Mouse (Mus musculus) E14TG2a.4 (cell line): Measurements from ENCODE around the gene Eng.

Experiments
- H3K27me3 ChIP-seq: 2 replicates; pipeline ENCODE4 v1.6.1; 2014; ENCODE audit warnings: low read length, control low read depth; ENCODE audit not compliant: insufficient read depth
- H3K36me3 ChIP-seq: 2 replicates; pipeline ENCODE4 v1.6.1; 2014; ENCODE audit warnings: low read length, control low read depth; ENCODE audit not compliant: insufficient read depth
- H3K4me1 ChIP-seq: replicated peaks from 2 replicates; pipeline ENCODE4 v1.6.1; 2014; ENCODE audit warnings: low read depth, low read length, control low read depth
- H3K4me3 ChIP-seq: replicated peaks from 2 replicates; pipeline ENCODE4 v1.5.1; 2014; ENCODE audit warnings: mild to moderate bottlenecking, low read length
- H3K9me3 ChIP-seq: 2 replicates; pipeline ENCODE4 v1.6.1; 2014; ENCODE audit warnings: low read length, control low read depth
- CTCF ChIP-seq: conservative IDR thresholded peaks from 2 replicates; pipeline ENCODE4 v1.5.1; 2014; ENCODE audit warnings: low read length
- NANOG ChIP-seq: IDR thresholded peaks from 2 replicates; pipeline ENCODE4 v1.6.1; 2014; ENCODE audit warnings: borderline replicate concordance, low read length, mixed read lengths
- POU5F1 ChIP-seq: IDR thresholded peaks from 2 replicates; pipeline ENCODE4 v1.6.1; 2014; ENCODE audit warnings: low read length, borderline replicate concordance

The Eng gene

DNA sequence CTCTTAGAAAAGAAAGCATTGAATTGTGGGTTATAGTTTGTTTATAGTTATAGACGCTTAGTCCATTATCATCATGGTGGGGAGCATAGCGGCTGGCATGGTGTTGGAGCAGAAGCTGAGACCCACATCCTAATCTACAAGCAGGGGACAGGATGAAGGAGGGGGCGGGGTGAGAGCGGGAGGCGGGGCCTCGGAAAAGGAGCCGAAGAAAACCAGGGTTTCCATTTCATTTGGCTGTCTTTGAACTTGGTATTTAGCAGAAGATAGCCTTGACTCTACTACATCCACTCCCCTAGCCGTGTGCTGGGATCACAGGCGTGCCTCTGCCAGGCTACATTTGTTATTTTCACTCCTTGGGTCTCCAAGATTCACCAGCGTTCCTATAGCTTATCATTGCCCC lies 41.8 kb upstream of the Eng start:
- no peaks in the 10 kb centered on the region for H3K27me3 ChIP-seq
- H3K4me3 ChIP-seq: no peak overlapping the region
- no peaks in the 10 kb centered on the region for H3K9me3 ChIP-seq
- peaks cover 60% of the 10 kb centered on the region for H3K4me1 ChIP-seq
- H3K36me3 ChIP-seq: 0 out of 2 replicates have a peak, but pooled peaks cover 3% of the 10 kb centered on the region
- no peak for TF ChIP-seq CTCF

DNA sequence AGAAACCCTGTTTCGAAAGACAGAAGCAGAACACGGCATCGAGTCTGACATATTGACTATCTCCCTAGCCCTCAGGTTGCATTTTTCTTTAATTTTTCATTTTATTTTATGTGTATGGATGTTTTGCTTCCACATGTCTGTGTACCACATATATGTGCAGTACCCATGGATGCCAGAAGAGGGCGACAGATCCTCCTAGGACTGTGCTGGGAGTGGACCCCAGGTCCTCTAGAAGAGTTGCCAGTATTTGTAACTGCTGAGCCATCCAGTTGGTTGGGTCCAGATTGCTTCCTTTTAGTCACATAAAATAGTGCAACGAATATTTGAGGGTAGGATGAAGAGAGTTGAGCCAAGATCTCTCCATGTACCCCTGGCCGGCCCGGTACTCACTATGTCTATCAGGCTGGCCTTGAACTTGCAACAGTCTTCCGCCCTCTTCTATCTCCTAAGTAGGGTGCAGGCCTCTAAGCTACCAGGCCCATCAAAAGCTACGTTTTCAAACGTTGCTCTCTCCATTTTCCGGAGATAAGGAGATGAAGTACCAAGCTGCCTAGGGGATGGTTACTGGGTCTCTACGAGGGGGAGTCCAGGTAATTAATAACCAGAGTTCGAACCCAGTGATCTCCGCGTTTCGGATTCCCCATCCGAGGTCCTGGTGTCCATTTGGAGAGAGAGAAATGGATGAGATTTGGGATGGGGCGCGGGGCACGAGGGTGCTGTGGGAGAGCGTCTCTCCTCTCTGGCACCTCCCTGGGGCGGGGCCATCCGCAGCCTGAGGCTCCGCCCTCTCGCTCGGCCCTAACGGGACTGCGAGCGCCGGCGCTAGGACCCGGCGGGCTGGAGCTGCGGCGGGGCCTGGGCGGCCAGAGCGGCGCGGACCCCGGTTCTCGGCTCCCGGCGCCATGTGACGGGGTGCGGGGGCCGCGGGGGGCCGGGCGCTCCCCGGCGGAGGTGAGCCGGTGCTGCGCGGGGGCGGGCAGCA lies 39.9 kb upstream of the Eng start:
- 0 out of 2 replicates have a peak, but pooled peaks cover 3% of the 10 kb centered on the region for H3K36me3 ChIP-seq
- peak overlapping the region; percentile 97 for H3K4me3 ChIP-seq
- no peaks in the 10 kb centered on the region for H3K9me3 ChIP-seq
- H3K4me1 ChIP-seq: peaks cover 74% of the 10 kb centered on the region
- TF ChIP-seq POU5F1 (no peak), NANOG (no peak), CTCF (peak; percentile 87)
- H3K27me3 ChIP-seq: no peaks in the 10 kb centered on the region

DNA sequence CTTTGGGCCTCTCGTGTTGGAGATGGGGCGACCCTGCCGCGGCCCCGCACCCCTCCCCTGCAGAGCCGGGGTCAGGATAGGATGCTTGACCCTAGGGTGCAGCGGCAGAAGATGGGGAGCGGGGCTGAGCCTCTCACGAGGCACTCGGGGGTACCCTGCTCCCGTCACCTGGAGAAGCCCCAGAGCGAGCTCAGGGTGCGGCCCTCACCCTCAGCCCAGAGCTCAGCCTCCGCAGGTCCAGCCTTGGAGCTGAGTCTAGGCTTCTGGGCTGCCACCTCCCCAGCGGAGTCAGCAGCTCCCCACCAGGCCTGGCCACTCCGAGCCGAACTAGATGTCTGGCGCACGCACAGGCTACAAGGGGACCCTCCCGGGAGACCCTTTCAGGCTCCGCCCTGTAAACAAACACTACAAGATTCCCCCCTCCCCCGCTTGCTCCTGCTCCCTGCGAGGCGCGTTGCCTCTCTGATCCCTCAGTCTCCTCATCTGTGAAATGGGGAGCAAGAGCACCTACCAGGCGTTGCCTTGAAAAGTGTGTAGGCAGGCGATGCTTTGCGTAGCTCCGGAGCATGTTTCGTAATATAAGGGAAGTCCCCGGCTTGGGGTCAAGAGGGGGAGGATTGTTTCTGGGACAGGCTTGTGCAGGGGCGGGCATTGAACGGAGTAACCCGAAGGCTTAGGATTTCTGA lies 39.0 kb upstream of the Eng start:
- H3K27me3 ChIP-seq: no peaks in the 10 kb centered on the region
- TF ChIP-seq POU5F1 (no peak), NANOG (no peak), CTCF (no peak)
- 0 out of 2 replicates have a peak, but pooled peaks cover 3% of the 10 kb centered on the region for H3K36me3 ChIP-seq
- H3K4me3 ChIP-seq: peak overlapping the region; percentile 97
- no peaks in the 10 kb centered on the region for H3K9me3 ChIP-seq
- H3K4me1 ChIP-seq: peaks cover 72% of the 10 kb centered on the region

DNA sequence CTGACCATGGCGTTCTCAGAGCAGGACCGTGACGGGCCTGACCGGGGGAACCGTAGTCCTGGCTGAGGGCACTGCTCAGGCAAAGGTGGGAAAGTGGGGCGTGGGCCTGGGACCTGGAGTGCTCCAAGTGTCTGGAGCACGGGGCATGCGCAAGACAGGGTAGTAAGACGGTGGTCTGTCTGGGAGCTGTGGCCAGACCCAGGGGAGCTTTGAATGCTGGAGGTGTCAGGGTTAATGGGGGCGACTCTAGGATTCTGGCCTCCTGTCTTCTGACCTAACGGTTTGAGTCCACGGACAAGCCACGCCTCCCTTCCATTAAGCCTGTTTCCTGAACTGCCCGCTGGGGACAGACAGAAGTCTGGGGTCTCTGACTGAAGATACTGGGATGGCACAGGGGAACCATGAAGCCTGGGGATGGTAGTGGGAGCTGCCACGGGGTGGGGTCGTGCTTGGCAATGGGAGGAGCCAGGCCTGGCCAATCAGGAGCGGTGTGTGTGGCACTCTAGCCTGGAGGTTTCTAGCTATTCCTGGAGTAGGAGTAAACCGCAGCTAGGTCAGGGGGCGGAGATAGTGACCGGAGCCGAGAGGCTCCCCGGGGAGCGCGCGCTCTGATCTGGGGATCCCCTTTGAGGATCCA lies 38.1 kb upstream of the Eng start:
- Histone ChIP-seq H3K4me3 (peak overlapping the region; percentile 97), H3K9me3 (no peaks in the 10 kb centered on the region), H3K4me1 (peaks cover 71% of the 10 kb centered on the region), H3K36me3 (peaks cover 9% of the 10 kb centered on the region), H3K27me3 (no peaks in the 10 kb centered on the region)
- TF ChIP-seq POU5F1: no peak
- TF ChIP-seq CTCF: no peak
- TF ChIP-seq NANOG: no peak

DNA sequence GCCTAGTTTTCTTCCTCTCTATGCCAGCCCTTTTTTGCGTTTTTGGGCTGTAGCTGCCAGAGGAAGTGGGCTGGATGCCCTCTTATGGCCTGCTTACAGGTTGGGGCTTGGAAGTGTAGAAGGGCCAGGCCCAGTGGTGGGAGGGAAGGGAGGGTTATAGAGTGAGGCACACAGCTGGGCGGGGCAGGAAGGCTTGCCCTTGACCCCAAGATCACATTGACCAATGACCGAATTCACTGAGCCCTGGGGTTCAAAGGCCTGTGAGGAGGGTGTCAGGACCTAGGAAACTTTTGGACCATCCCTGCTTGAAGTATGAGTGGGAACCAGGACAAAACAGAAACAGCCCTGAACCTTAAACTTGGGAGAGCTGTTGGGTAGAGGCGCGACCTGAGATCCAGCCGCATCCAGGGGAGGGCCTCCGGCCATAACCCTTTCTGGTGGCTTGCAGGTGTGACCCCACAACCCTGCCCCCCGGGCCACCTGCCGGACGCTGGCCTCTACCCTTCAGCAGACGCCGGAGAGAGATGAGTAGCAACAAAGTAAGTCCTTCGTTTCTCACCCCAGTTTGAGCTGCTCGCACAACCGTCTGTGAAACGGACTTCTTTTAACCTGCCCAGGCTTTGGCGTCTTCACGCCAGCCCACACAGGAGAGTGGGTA lies 37.5 kb upstream of the Eng start:
- H3K9me3 ChIP-seq: no peaks in the 10 kb centered on the region
- H3K27me3 ChIP-seq: no peaks in the 10 kb centered on the region
- H3K4me3 ChIP-seq: peak overlapping the region; percentile 97
- H3K4me1 ChIP-seq: peaks cover 78% of the 10 kb centered on the region
- peaks cover 15% of the 10 kb centered on the region for H3K36me3 ChIP-seq
- TF ChIP-seq NANOG (no peak), POU5F1 (no peak), CTCF (no peak)

DNA sequence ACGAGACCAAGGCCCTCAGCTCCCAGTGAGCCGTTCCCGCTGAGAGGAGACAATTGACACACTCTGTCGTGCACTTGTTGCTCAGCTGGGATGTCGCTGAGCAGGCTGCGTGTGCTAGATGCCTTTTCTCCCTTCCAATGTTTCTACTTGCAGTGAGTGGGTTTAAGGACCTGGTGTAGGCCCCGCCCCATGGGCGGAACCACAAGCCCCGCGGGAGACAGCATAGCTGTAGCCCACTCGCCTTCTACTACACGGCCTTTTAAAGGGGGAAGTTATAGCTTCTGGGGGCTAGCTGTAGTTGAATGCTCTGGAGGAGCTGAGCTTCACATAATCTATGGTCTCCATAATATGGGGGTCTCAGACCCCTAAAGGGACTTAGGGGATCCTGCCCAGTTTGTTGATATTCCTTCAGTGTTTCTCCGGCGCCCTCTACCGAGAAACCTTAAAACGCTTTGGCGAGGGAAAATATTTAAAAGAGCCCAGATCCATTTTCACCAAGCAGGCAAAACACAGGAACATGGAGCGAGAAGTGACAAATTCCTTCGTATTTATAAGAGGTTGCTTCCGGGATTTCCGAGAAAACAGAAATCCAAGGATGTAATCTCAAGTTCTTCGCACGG lies 35.7 kb upstream of the Eng start:
- peaks cover 79% of the 10 kb centered on the region for H3K4me1 ChIP-seq
- H3K36me3 ChIP-seq: peaks cover 26% of the 10 kb centered on the region
- H3K9me3 ChIP-seq: no peaks in the 10 kb centered on the region
- no peaks in the 10 kb centered on the region for H3K27me3 ChIP-seq
- TF ChIP-seq CTCF: peak; percentile 38
- TF ChIP-seq NANOG: no peak
- H3K4me3 ChIP-seq: peak overlapping the region; percentile 61

DNA sequence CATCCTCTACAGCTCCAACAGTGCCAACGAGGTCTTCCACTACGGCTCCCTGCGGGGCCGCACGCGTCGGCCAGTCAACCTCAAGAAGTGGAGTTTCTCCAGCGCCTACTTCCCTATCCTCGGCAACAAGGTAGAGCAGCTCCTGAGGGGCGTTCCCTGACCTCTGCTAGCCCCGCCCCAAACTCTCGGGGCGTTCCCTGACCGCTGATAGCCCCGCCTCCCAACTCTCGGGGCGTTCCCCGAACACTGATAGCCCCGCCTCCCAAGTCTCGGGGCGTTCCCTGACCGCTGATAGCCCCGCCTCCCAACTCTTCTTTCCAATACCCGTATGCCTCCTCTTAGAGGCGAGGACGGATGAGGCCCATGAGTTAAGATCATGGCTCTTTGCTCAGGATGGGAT lies 34.1 kb upstream of the Eng start:
- no peaks in the 10 kb centered on the region for H3K27me3 ChIP-seq
- H3K36me3 ChIP-seq: peaks cover 39% of the 10 kb centered on the region
- H3K9me3 ChIP-seq: peaks cover 3% of the 10 kb centered on the region
- TF ChIP-seq POU5F1 (no peak), NANOG (no peak), CTCF (no peak)
- peak overlapping the region; percentile 46 for H3K4me3 ChIP-seq
- H3K4me1 ChIP-seq: peaks cover 72% of the 10 kb centered on the region

DNA sequence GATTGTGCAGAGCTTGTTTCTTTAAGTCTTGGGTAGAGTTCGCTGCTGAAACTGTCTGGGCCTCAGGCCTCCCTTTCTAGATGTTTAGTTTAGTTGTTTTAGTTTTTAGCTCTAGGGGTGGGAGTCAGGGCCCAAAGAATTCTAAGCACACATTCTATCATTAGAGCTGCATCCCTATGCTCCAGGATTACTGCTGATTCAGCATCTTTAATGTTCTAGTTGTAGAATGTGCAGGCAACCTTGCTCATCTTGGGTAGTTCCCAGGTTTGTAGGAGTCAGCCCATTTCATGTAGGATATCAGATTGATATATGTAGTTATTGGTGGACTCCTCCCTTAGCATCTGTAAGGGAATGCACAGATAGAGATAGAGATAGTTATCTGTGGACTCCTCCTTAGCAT lies 29.3 kb upstream of the Eng start:
- Histone ChIP-seq H3K36me3 (peaks cover 71% of the 10 kb centered on the region), H3K4me1 (peaks cover 62% of the 10 kb centered on the region), H3K9me3 (peaks cover 7% of the 10 kb centered on the region), H3K27me3 (no peaks in the 10 kb centered on the region), H3K4me3 (no peak overlapping the region)
- TF ChIP-seq CTCF (no peak), NANOG (no peak), POU5F1 (no peak)
